Mouse (Mus musculus) testis, adult 2 months (tissue): Measurements from ENCODE around the gene Shisa8. TPM values are rescaled to one million over a fixed set of nuclear protein-coding genes. Genes with fewer than 3 reads are reported as not detected.

Experiments used
- H3K27ac ChIP-seq: fragments of 200-500 bp; 2 replicates; pipeline ENCODE4 v1.5.1; 2012; ENCODE audit warnings: low read depth, low read length; ENCODE audit not compliant: control insufficient read depth, insufficient read depth
- H3K27me3 ChIP-seq: fragments of 200-500 bp; 2 replicates; pipeline ENCODE4 v1.6.1; 2012; ENCODE audit warnings: mild to moderate bottlenecking, low read length, moderate library complexity; ENCODE audit not compliant: control insufficient read depth, insufficient read depth
- H3K36me3 ChIP-seq: fragments of 200-500 bp; 2 replicates; pipeline ENCODE4 v1.6.1; 2012; ENCODE audit warnings: mild to moderate bottlenecking, low read length; ENCODE audit not compliant: control insufficient read depth, insufficient read depth
- H3K4me1 ChIP-seq: fragments of 200-500 bp; 2 replicates; pipeline ENCODE4 v1.6.1; 2012; ENCODE audit warnings: low read length; ENCODE audit not compliant: control insufficient read depth, insufficient read depth
- H3K4me3 ChIP-seq: fragments of 200-500 bp; 2 replicates; pipeline ENCODE4 v1.5.1; 2012; ENCODE audit warnings: low read depth, mild to moderate bottlenecking, low read length, moderate library complexity, mixed read lengths; ENCODE audit not compliant: control insufficient read depth
- CTCF ChIP-seq: fragments of 200-500 bp; IDR thresholded peaks from 2 replicates; pipeline ENCODE4 v1.5.1; 2012; ENCODE audit warnings: low read depth, mild to moderate bottlenecking, inconsistent platforms, low read length, moderate library complexity; ENCODE audit not compliant: control insufficient read depth, insufficient read depth, insufficient replicate concordance
- POLR2A ChIP-seq: fragments of 200-500 bp; IDR thresholded peaks from 2 replicates; pipeline ENCODE4 v1.6.1; 2012; ENCODE audit warnings: low read depth, mild to moderate bottlenecking, inconsistent platforms, low read length, moderate library complexity; ENCODE audit not compliant: control insufficient read depth
- polyA plus RNA-seq: library from polyadenylated mRNA; depleted of rRNA; stranded (reverse); fragments of >200 nt; gene quantifications from 2 replicates; pipeline ENCODE4 v1.2.3, GENCODE M21; 2012

Shisa8 gene
- polyA plus RNA-seq, 1 experiment: 0.31 TPM

DNA sequence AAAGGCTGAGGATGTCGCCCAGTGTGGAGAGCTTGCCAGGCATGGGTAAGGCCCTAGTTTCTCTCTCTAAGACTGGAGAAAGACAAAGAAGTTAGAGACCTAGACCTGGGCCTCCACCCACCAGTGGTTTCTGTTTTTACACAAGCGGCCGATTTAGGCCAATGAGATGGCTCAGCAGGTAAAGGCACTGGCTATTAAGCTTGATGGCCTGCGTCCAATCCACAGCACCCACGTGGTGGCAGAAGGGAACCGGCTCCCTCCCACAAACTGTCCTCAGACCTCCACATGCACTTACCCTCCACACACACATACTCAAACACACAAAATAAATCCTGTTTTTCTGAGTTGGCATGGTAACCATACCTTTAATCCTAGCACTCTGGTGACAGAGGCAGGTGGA is 10.5 kb downstream of the Shisa8 start:
- H3K4me1 ChIP-seq: peaks cover 6% of the 10 kb centered on the region
- H3K27ac ChIP-seq: no peak overlapping the region
- no peaks in the 10 kb centered on the region for H3K27me3 ChIP-seq
- H3K4me3 ChIP-seq: no peak overlapping the region
- TF ChIP-seq POLR2A: no peak
- no peak for TF ChIP-seq CTCF
- H3K36me3 ChIP-seq: no peaks in the 10 kb centered on the region

DNA sequence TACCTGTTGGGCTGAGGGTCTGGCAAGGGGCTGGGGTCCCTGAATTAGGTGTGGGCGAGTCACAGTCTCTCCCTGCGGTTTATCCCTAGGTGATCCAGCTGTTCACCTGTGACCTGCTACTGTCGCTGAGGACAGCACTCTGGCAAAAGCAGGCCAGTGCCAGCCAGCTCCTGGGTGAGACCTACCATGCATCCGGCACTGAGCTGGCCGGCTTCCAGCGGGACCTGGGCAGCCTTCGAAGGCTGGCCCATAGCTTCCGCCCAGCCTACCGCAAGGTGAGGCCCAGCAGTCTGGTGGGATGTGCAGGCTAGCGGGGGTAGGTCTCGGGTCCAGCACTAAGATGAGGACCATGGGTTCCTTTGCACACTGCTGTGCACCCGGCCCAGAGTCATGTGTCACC is 13.1 kb downstream of the Shisa8 start:
- Histone ChIP-seq H3K4me1 (no peaks in the 10 kb centered on the region), H3K27ac (no peak overlapping the region)

DNA sequence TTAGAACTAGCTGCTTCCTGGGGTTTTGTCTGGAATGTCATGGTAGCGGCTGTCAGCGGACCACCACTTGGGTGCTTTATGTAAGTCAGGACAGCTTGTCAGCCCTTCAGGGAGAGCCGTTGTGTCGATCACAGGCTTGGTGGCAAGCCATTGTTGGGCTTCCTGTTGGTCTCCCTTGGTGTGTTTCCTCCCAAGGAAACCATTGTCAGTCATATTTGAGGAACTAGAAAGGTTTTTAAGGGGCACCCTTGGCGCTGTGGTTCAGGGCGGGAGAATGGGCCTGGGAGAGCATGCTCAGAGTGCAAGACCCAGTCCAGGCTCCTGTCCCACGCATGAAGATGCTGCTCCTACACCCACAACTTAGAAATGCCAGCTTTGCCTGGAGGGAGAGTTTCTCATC is 14.3 kb downstream of the Shisa8 start:
- no peaks in the 10 kb centered on the region for H3K4me1 ChIP-seq
- H3K4me3 ChIP-seq: no peak overlapping the region
- H3K27me3 ChIP-seq: no peaks in the 10 kb centered on the region
- TF ChIP-seq POLR2A (no peak), CTCF (no peak)
- H3K36me3 ChIP-seq: no peaks in the 10 kb centered on the region
- H3K27ac ChIP-seq: no peak overlapping the region

More for the DNA sequence above, 13.1 kb downstream of the Shisa8 start:
- H3K36me3 ChIP-seq: no peaks in the 10 kb centered on the region
- H3K4me3 ChIP-seq: no peak overlapping the region
- TF ChIP-seq POLR2A: no peak
- no peak for TF ChIP-seq CTCF
- H3K27me3 ChIP-seq: no peaks in the 10 kb centered on the region

DNA sequence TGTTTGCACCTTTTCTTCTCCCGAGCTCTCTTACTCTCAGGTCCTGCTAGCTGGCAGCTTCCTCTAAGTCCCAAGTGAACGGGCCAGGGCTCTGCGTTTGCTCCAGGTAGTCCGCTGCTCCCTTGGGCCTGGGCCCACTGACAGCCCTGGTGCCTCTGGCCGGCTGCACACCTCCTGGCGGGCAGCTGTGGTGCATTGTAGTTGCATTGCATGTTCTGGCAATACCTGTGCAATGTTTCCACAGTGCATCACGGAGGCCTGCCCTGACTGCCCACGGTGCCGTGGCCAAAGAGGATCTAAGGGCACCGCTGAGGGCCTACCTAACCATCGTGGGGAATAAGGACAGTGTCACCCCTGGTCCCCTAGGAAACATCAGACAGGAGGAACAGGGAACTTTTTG is 14.7 kb downstream of the Shisa8 start:
- H3K4me1 ChIP-seq: no peaks in the 10 kb centered on the region
- H3K4me3 ChIP-seq: no peak overlapping the region
- no peaks in the 10 kb centered on the region for H3K27me3 ChIP-seq
- H3K36me3 ChIP-seq: no peaks in the 10 kb centered on the region
- H3K27ac ChIP-seq: no peak overlapping the region
- TF ChIP-seq CTCF (no peak), POLR2A (no peak)

DNA sequence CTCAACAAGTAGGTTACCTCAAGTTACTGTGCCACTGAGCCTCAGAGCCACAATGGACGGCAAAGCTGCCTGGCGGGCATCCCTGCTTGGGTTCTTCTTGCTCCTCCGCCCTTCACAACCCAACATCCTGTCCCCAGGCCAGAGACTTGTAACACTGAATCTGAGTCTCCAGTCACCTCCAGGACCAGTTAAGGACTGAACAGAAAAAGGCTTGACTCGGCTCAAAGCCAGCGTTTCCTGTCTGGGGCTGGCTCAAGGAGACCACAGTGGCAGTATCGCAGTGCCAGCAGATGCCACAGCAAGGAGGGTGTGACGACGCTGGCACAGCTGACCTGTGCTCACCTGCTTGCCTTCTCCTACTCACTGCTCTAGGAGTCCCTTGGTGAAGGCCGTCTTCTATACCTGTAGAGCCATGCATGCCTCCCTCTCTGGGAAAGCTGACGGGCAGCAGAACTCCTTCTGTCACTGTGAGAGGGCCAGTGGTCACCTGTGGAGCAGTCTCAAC is 15.3 kb downstream of the Shisa8 start:
- Histone ChIP-seq H3K4me3 (no peak overlapping the region), H3K4me1 (no peaks in the 10 kb centered on the region), H3K27me3 (no peaks in the 10 kb centered on the region), H3K36me3 (no peaks in the 10 kb centered on the region), H3K27ac (no peak overlapping the region)
- no peak for TF ChIP-seq CTCF
- TF ChIP-seq POLR2A: no peak

DNA sequence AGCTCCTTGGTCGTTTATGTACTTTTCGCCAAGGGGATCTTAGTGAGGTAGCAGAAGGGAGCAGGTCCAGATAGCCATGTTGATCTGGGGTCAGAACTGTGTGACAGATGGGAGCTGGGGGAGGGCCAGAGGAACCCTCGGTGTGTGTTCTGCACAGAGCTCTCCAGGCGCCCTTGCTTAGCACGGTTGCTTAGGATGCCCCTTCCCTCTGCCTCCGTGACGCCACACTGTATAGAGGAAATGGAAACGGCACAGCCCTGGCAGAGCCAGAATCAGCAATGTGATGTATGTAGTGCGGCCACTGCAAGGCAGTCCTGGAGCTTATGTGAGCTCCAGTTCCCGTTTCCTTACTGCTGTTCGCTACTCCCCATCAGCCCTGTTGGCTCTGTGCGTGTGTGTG is 16.3 kb downstream of the Shisa8 start:
- H3K4me3 ChIP-seq: no peak overlapping the region
- H3K36me3 ChIP-seq: no peaks in the 10 kb centered on the region
- no peaks in the 10 kb centered on the region for H3K4me1 ChIP-seq
- H3K27me3 ChIP-seq: no peaks in the 10 kb centered on the region
- H3K27ac ChIP-seq: no peak overlapping the region
- no peak for TF ChIP-seq POLR2A
- no peak for TF ChIP-seq CTCF

DNA sequence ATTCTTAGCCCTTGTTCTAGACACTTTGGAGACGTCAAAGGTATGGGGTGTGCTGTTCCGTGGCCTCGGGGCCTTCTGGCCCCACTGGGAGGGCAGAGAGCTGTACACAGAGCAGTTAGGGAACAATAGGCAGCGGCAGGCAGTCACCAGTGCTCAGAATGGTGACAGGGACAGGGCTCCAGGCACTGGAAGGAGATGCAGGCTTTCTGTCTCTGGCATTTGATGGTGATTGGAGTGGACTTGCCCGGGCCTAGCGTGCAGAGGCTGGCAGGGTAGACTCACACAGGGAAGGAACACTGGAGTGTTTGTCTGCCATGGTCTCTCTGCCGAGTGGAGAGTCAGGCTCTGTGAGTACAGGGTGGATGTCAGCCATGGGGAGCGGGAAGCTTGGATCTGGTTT is 20.0 kb downstream of the Shisa8 start:
- Histone ChIP-seq H3K27ac (no peak overlapping the region), H3K4me1 (no peaks in the 10 kb centered on the region), H3K36me3 (no peaks in the 10 kb centered on the region), H3K27me3 (no peaks in the 10 kb centered on the region), H3K4me3 (no peak overlapping the region)
- TF ChIP-seq CTCF (no peak), POLR2A (no peak)
